In the genomic region with DNA sequence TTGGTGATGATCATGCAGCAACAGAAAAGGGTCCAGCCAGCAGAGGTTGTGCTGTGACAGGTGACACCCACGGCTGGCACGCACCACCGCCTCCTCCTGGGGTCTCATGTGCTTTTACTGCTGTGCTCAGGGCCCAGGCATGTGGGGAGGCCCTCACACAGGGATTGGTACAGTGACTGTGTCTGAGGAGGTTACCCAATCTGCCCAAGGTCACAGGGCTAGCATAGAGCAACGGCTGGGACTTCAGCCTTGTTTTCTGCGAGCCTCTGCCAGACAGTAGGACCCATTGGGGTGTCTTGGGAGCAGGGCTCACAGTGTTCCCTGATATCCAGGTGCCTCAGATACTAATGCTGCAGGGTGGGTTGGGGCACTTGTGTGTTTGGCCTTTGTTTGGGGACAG, we compare ENCODE assay signal across 25 mouse cellular contexts. TPM values are rescaled to one million over a fixed set of nuclear protein-coding genes. Genes with fewer than 3 reads are reported as not detected.
DNase-seq lines count a peak whose midpoint lies in the region; ATAC-seq and TF ChIP-seq lines count a peak whose summit lies in the region.
"Had no signal": no experiment of that assay in that cellular context is flagged by ENCODE, and none has a peak within 500 bp of the region (broad histone marks: within the 10 kb centered on the region; RNA-seq: fewer than 3 reads in every experiment).

No protein-coding gene starts in this region.

- H3K4me2 ChIP-seq in hindbrain, embryonic 16.5 days (ENCODE audit: low read length) = no peak overlapping the region
- H3K4me2 ChIP-seq: embryonic facial prominence, embryonic 12.5 days; embryonic facial prominence, embryonic 15.5 days; heart, embryonic 11.5 days; hindbrain, embryonic 12.5 days; hindbrain, embryonic 15.5 days; intestine, embryonic 15.5 days had no signal

- 0 out of 2 replicates have a peak, but pooled peaks have one; percentile 6 for TF ChIP-seq POLR2A in testis, adult 2 months (IDR thresholded peaks at IDR 0.05; ENCODE audit: control insufficient read depth, low read depth, low read length)

- 89% methylated on average over 5 of the region's 5 CpGs for WGBS in hindbrain, embryonic 16.5 days

- H3K4me1 ChIP-seq in testis, adult 2 months (ENCODE audit: control insufficient read depth, insufficient read depth, low read length) = peaks cover 3% of the 10 kb centered on the region
- H3K4me1 ChIP-seq in hindbrain, embryonic 16.5 days (ENCODE audit: control insufficient read depth, insufficient read depth, low read depth, low read length) = no peaks in the 10 kb centered on the region; the same call in 1 of the 2 replicates
- H3K4me1 ChIP-seq: hindbrain, embryonic 15.5 days had no signal

- no peak overlapping the region for H3K27ac ChIP-seq in testis, adult 2 months (ENCODE audit: control insufficient read depth, insufficient read depth, low read depth, low read length)
- H3K27ac ChIP-seq in hindbrain, embryonic 16.5 days (ENCODE audit: low read depth, low read length) = no peak overlapping the region
- H3K27ac ChIP-seq: embryonic facial prominence, embryonic 12.5 days; embryonic facial prominence, embryonic 15.5 days; gastrocnemius, adult 2 months; hindbrain, embryonic 12.5 days; hindbrain, embryonic 15.5 days; intestine, embryonic 15.5 days had no signal

- no peak overlapping the region for H3K4me3 ChIP-seq in testis, adult 2 months (ENCODE audit: control insufficient read depth, low read depth, low read length)
- no peak overlapping the region for H3K4me3 ChIP-seq in hindbrain, embryonic 16.5 days (ENCODE audit: low read length)
- H3K4me3 ChIP-seq: embryonic facial prominence, embryonic 12.5 days; embryonic facial prominence, embryonic 15.5 days; gastrocnemius, adult 2 months; hindbrain, embryonic 12.5 days; hindbrain, embryonic 15.5 days; intestine, embryonic 15.5 days had no signal

- no peak for DNase-seq in testis, postnatal 10 days (ENCODE audit: low spot score)
- DNase-seq in adrenal gland, postnatal 10 days = peak; percentile 70
- DNase-seq in adrenal gland, postnatal 36 days = peak; percentile 67 to 76
- DNase-seq in ovary, postnatal 14 days (ENCODE audit: low spot score) = no peak
- DNase-seq: cerebellum, adult 18-20 months; cerebellum, adult 9-10 months; cerebellum, postnatal 14 days; forebrain, postnatal 0 days; gastrocnemius, adult 2 months; gastrocnemius, postnatal 14 days; heart, adult 11 months had no signal

- no peaks in the 10 kb centered on the region for H3K36me3 ChIP-seq in testis, adult 2 months (ENCODE audit: control insufficient read depth, insufficient read depth, low read length)
- no peaks in the 10 kb centered on the region for H3K36me3 ChIP-seq in hindbrain, embryonic 16.5 days (ENCODE audit: control insufficient read depth, insufficient read depth, low read length)
- H3K36me3 ChIP-seq: embryonic facial prominence, embryonic 12.5 days; embryonic facial prominence, embryonic 15.5 days; hindbrain, embryonic 12.5 days; hindbrain, embryonic 15.5 days; intestine, embryonic 15.5 days had no signal

- no peak for ATAC-seq in hindbrain, embryonic 16.5 days
- ATAC-seq: CD4-positive, CD25-positive, alpha-beta regulatory T cell, adult 4 months; forebrain, embryonic 14.5 days; forebrain, postnatal 0 days; intestine, embryonic 15.5 days had no signal

- no peak overlapping the region for H3K9ac ChIP-seq in hindbrain, embryonic 16.5 days (ENCODE audit: low read depth, low read length)
- H3K9ac ChIP-seq: embryonic facial prominence, embryonic 12.5 days; embryonic facial prominence, embryonic 15.5 days; forebrain, postnatal 0 days; hindbrain, embryonic 12.5 days; hindbrain, embryonic 15.5 days; intestine, embryonic 15.5 days had no signal

- no peak for TF ChIP-seq CTCF in testis, adult 2 months (IDR thresholded peaks at IDR 0.05; ENCODE audit: control insufficient read depth, insufficient read depth, insufficient replicate concordance, low read depth, low read length)

- no peaks in the 10 kb centered on the region for H3K27me3 ChIP-seq in testis, adult 2 months (ENCODE audit: control insufficient read depth, insufficient read depth, low read length)
- peaks cover 3% of the 10 kb centered on the region; the same call in 1 of the 2 replicates for H3K27me3 ChIP-seq in hindbrain, embryonic 16.5 days (replicated peaks; ENCODE audit: control insufficient read depth, insufficient read depth, low read length)
- H3K27me3 ChIP-seq: embryonic facial prominence, embryonic 15.5 days; intestine, embryonic 15.5 days had no signal

- no peaks in the 10 kb centered on the region for H3K9me3 ChIP-seq in hindbrain, embryonic 16.5 days (ENCODE audit: control insufficient read depth, low read length)
- H3K9me3 ChIP-seq: embryonic facial prominence, embryonic 12.5 days; embryonic facial prominence, embryonic 15.5 days; hindbrain, embryonic 12.5 days; hindbrain, embryonic 15.5 days; intestine, embryonic 15.5 days had no signal

RNA-seq across cellular contexts. Expression of gene Aspg, which starts 4.8 kb away (rescaled TPM):
- polyA plus RNA-seq in testis, adult 2 months (2012; rRNA removed) = 1.2 and 5.4 TPM in 2 replicates
- 10 to 100 TPM; 24.1 to 26.0 TPM for total RNA-seq in adrenal gland, postnatal 10 days (2021)
- 10 to 100 TPM; 23.9 to 38.3 TPM for total RNA-seq in adrenal gland, postnatal 36 days (2021)
- polyA plus RNA-seq in hindbrain, embryonic 16.5 days (2015; fragmentation: Nextera tagmentation; extraction: Ambion mirVana) = 2.2 and 2.6 TPM in 2 replicates
- total RNA-seq: common myeloid progenitor, adult 5-6 weeks; gastrocnemius, adult 2 months; gastrocnemius, postnatal 14 days; hematopoietic stem cell, adult 5-6 weeks; MEL had no signal
- polyA plus RNA-seq: CD4-positive, CD25-positive, alpha-beta regulatory T cell, adult 4 months had no signal

RNA-seq across cellular contexts. Expression of gene Kif26a, which starts 34.7 kb away (rescaled TPM):
- 0.98 and 1.1 TPM in 2 replicates for polyA plus RNA-seq in testis, adult 2 months (2012; rRNA removed)
- total RNA-seq in adrenal gland, postnatal 10 days (2021) = 10 to 100 TPM; 20.0 to 25.4 TPM
- 1 to 10 TPM; 4.9 to 9.5 TPM for total RNA-seq in adrenal gland, postnatal 36 days (2021)
- 2.5 and 3.8 TPM in 2 replicates for polyA plus RNA-seq in hindbrain, embryonic 16.5 days (2015; fragmentation: Nextera tagmentation; extraction: Ambion mirVana)
- total RNA-seq: common myeloid progenitor, adult 5-6 weeks; hematopoietic stem cell, adult 5-6 weeks had no signal
- polyA plus RNA-seq: C2C12; CD4-positive, CD25-positive, alpha-beta regulatory T cell, adult 4 months had no signal

Comparison
In these comparisons a context has a peak if more than half of its experiments do, and no peak if none do; other contexts are left out.
1. DNase-seq: peak in adrenal gland, postnatal 10 days (single experiment) and adrenal gland, postnatal 36 days (2 of 2); none in testis, postnatal 10 days (single experiment) and ovary, postnatal 14 days (single experiment).